Comparison of ENCODE assay signal across 33 mouse cellular contexts in the genomic region with DNA sequence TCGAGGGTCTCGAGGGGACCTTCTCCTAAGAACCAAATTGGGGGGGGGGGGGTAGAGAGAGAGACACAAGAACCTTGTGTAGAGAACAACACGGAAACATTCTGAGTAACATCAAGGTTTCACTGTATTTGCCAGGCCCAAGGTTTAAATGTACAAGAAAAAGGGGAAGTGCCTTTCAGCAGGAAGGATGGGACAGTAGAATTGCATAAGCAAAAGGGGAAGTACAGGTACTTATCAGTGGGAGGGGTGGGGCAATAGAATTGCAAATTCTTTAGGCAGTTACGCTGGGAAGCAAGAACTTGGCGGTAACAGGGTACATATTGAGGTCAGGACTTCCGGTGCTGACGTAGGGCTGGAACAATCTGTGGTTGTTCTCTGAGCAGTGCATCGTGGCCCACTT. TPM values are rescaled to one million over a fixed set of nuclear protein-coding genes. Genes with fewer than 3 reads are reported as not detected.
A peak's percentile ranks its signal among the peaks of the same experiment; 100 is the strongest.
DNase-seq lines count a peak whose midpoint lies in the region; ATAC-seq and TF ChIP-seq lines count a peak whose summit lies in the region.
"Had no signal": no experiment of that assay in that cellular context is flagged by ENCODE, and none has a peak within 500 bp of the region (broad histone marks: within the 10 kb centered on the region; RNA-seq: fewer than 3 reads in every experiment).

No protein-coding gene starts in this region.

- no peaks in the 10 kb centered on the region for H3K4me1 ChIP-seq in MEL (ENCODE audit: control insufficient read depth in 1 of 2, insufficient read depth in 2 of 2, low read length in 2 of 2)
- H3K4me1 ChIP-seq: embryonic facial prominence, embryonic 13.5 days; embryonic facial prominence, embryonic 15.5 days; forebrain, embryonic 10.5 days; forebrain, embryonic 12.5 days had no signal

- TF ChIP-seq RAD21 in MEL (IDR thresholded peaks at IDR 0.05; ENCODE audit: low read depth, low read length): no peak

- TF ChIP-seq POLR2A in MEL (IDR thresholded peaks at IDR 0.05; ENCODE audit: control insufficient read depth in 1 of 2, insufficient read depth in 1 of 2, low read depth in 1 of 2, low read length in 2 of 2, poor library complexity in 1 of 2): no peak

- H3K27ac ChIP-seq in MEL (ENCODE audit: control insufficient read depth, low read depth, low read length): peak overlapping the region; percentile 45
- H3K27ac ChIP-seq: embryonic facial prominence, embryonic 13.5 days; embryonic facial prominence, embryonic 15.5 days; forebrain, embryonic 10.5 days; forebrain, embryonic 12.5 days had no signal

- ATAC-seq in frontal cortex, adult (ENCODE audit: low TSS enrichment): no peak
- ATAC-seq: CD4-positive, CD25-positive, alpha-beta regulatory T cell, adult 4 months; forebrain, embryonic 14.5 days; forebrain, postnatal 0 days; Patski had no signal

- H3K27me3 ChIP-seq in MEL (ENCODE audit: control insufficient read depth in 1 of 2, insufficient read depth in 2 of 2, low read length in 2 of 2): no peaks in the 10 kb centered on the region
- H3K27me3 ChIP-seq: embryonic facial prominence, embryonic 13.5 days; embryonic facial prominence, embryonic 15.5 days; forebrain, embryonic 12.5 days; Patski had no signal

- no peak overlapping the region for H3K9ac ChIP-seq in MEL (ENCODE audit: control insufficient read depth, low read depth, low read length, poor library complexity, severe bottlenecking)
- H3K9ac ChIP-seq: embryonic facial prominence, embryonic 13.5 days; embryonic facial prominence, embryonic 15.5 days; forebrain, embryonic 12.5 days; forebrain, postnatal 0 days had no signal

- no peaks in the 10 kb centered on the region for H3K9me3 ChIP-seq in MEL (replicated peaks; ENCODE audit: insufficient read depth, low read length)
- H3K9me3 ChIP-seq: embryonic facial prominence, embryonic 13.5 days; embryonic facial prominence, embryonic 15.5 days had no signal

- peak; percentile 5 for DNase-seq in 416B (ENCODE audit: low read depth)
- DNase-seq in MEL (ENCODE audit: low read depth, low spot score): peak; percentile 66
- peak; percentile 39 for DNase-seq in R1 (ENCODE audit: low read depth, low spot score)
- no peak for DNase-seq in kidney, postnatal 14 days
- no peak for DNase-seq in lung, postnatal 10 days
- DNase-seq: adrenal gland, adult 2 months; adrenal gland, postnatal 10 days; adrenal gland, postnatal 25 days; B cell, adult 2 months; cerebellum, adult 11 months; cerebellum, adult 18-20 months; cerebellum, adult 8-10 months; cerebellum, adult 9-11 months; cerebellum, postnatal 14 days; cerebellum, postnatal 36 days; embryo, embryonic 11 days; forebrain, postnatal 0 days had no signal

- no peaks in the 10 kb centered on the region for H3K79me2 ChIP-seq in MEL (ENCODE audit: control insufficient read depth, insufficient read depth, low read length, poor library complexity)

- TF ChIP-seq CTCF in MEL (IDR thresholded peaks at IDR 0.05 in 2 of 3, conservative IDR thresholded peaks at IDR 0.05 in 1 of 3; ENCODE audit: control insufficient read depth in 1 of 3, insufficient read depth in 1 of 3, low read depth in 2 of 3, low read length in 3 of 3, poor library complexity in 1 of 3, severe bottlenecking in 1 of 3): no peak

- no peak overlapping the region for H3K4me3 ChIP-seq in MEL (ENCODE audit: control insufficient read depth in 1 of 2, insufficient read depth in 1 of 2, low read depth in 2 of 2, low read length in 2 of 2)
- H3K4me3 ChIP-seq: embryonic facial prominence, embryonic 13.5 days; embryonic facial prominence, embryonic 15.5 days; erythroblast, embryonic 14.5 days; forebrain, embryonic 10.5 days; forebrain, embryonic 12.5 days had no signal

- no peaks in the 10 kb centered on the region for H3K36me3 ChIP-seq in MEL (ENCODE audit: control insufficient read depth in 1 of 2, insufficient read depth in 2 of 2, low read length in 2 of 2)
- H3K36me3 ChIP-seq: embryonic facial prominence, embryonic 13.5 days; embryonic facial prominence, embryonic 15.5 days; forebrain, embryonic 10.5 days; forebrain, embryonic 12.5 days; G1E had no signal

- peak in 1 of 2 experiments; percentile 11; a peak in 1 of 4 replicates for TF ChIP-seq EP300 in MEL (IDR thresholded peaks at IDR 0.05; ENCODE audit: low read depth in 1 of 2, low read length in 2 of 2)

TF ChIP-seq in MEL, 35 proteins besides CTCF, POLR2A, EP300 and RAD21:
- TF ChIP-seq ETS1 (IDR thresholded peaks at IDR 0.05; ENCODE audit: low read depth, low read length): peak; percentile 41; the same call in 1 of the 2 replicates
- TF ChIP-seq MAZ (IDR thresholded peaks at IDR 0.05; ENCODE audit: low read depth, low read length): no peak
TF ChIP-seq in MEL: peak in this region for 1.

RNA-seq across cellular contexts. Expression of a gene that starts 33.3 kb away (rescaled TPM):
- total RNA-seq in MEL (2012; rRNA removed): 0.04 TPM in 1 of 2 replicates, not detected in the other
- not detected for polyA plus RNA-seq in MEL (2012; ENCODE audit: insufficient read depth in 1 of 2, insufficient read length in 2 of 2, low read depth in 1 of 2, low replicate concordance in 2 of 2, missing spikeins in 1 of 2)
- total RNA-seq: adrenal gland, adult 2 months; adrenal gland, postnatal 10 days; adrenal gland, postnatal 25 days; adrenal gland, postnatal 4 days; CH12.LX; common myeloid progenitor, adult 5-6 weeks; forebrain, postnatal 0 days had no signal
- polyA plus RNA-seq: adrenal gland, adult 2 months; brain, embryonic 14.5 days; CD4-positive, CD25-positive, alpha-beta regulatory T cell, adult 4 months; embryonic facial prominence, embryonic 11.5 days; embryonic facial prominence, embryonic 13.5 days; embryonic facial prominence, embryonic 15.5 days; erythroblast, embryonic 14.5 days; forebrain, embryonic 10.5 days; forebrain, embryonic 12.5 days; forebrain, embryonic 14.5 days; forebrain, postnatal 0 days; frontal cortex, adult 2 months; G1E; Patski had no signal

RNA-seq across cellular contexts. Expression of a gene that starts 41.3 kb away (rescaled TPM):
- not detected in 2 replicates for total RNA-seq in MEL (2012; rRNA removed)
- under 1 TPM in 1 of 2 experiments, not detected in 1; 0.01 TPM for polyA plus RNA-seq in MEL (2012; ENCODE audit: insufficient read depth in 1 of 2, insufficient read length in 2 of 2, low read depth in 1 of 2, low replicate concordance in 2 of 2, missing spikeins in 1 of 2)
- total RNA-seq: adrenal gland, adult 2 months; adrenal gland, postnatal 10 days; adrenal gland, postnatal 25 days; adrenal gland, postnatal 4 days; CH12.LX; common myeloid progenitor, adult 5-6 weeks; forebrain, postnatal 0 days had no signal
- polyA plus RNA-seq: adrenal gland, adult 2 months; brain, embryonic 14.5 days; embryonic facial prominence, embryonic 11.5 days; embryonic facial prominence, embryonic 13.5 days; embryonic facial prominence, embryonic 15.5 days; erythroblast, embryonic 14.5 days; forebrain, embryonic 10.5 days; forebrain, embryonic 12.5 days; forebrain, embryonic 14.5 days; forebrain, postnatal 0 days; frontal cortex, adult 2 months; G1E; Patski had no signal

Comparison
In these comparisons a context has a peak if more than half of its experiments do, and no peak if none do; other contexts are left out.
1. DNase-seq: peak in 416B (single experiment), MEL (single experiment) and R1 (single experiment); none in kidney, postnatal 14 days (single experiment) and lung, postnatal 10 days (single experiment).